ENCODE assay signal across 7 mouse cellular contexts in the genomic region with DNA sequence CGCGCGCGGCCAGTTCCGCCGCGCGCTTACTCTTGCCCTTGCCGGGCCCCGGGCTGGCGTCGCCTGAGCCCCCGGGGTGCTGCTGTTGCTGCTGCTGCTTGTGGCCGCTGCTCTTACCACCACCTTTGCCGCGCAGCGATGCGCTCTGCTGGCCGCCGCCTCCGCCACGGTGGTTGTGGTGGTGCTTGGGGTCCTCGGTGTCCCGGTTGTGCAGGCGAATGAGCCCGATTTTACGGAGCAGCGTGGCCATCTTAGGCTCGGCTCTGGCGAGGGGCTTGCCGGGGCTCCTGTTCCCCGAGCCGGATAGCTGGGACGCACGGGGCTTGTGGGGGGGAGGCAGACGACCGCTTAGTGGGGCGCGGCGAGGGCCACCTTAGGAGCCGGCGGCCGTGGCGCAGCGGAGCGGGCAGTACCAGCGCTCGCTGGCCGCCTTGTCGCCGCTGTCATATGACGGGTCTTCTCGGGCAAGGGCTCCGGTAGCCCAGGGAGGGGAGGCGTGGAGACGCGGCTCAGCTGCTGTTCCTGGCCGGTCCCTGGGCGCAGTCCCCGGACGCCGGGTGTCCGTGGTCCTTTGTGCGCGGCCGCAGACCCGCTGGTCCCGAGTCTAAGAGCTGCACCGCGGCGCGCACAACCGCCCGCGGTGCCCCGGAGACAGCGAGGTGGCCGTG. TPM values are rescaled to one million over a fixed set of nuclear protein-coding genes. Genes with fewer than 3 reads are reported as not detected.
DNase-seq lines count a peak whose midpoint lies in the region; ATAC-seq and TF ChIP-seq lines count a peak whose summit lies in the region.

No protein-coding gene starts in this region.

- H3K4me3 ChIP-seq in testis, adult 2 months (ENCODE audit: control insufficient read depth, low read depth, low read length), result peak overlapping the region; percentile 49
- H3K4me3 ChIP-seq in kidney, embryonic 16.5 days (ENCODE audit: low read length), result peak overlapping the region; percentile 67
- H3K4me3 ChIP-seq in lung, postnatal 0 days (ENCODE audit: low read depth, low read length), result peak overlapping the region; percentile 55

- H3K27me3 ChIP-seq in testis, adult 2 months (ENCODE audit: control insufficient read depth, insufficient read depth, low read length), result no peaks in the 10 kb centered on the region
- peaks cover 45% of the 10 kb centered on the region for H3K27me3 ChIP-seq in kidney, embryonic 16.5 days (ENCODE audit: insufficient read depth, low read length)
- H3K27me3 ChIP-seq in lung, postnatal 0 days (replicated peaks; ENCODE audit: insufficient read depth, low read length), result peaks cover 29% of the 10 kb centered on the region

- TF ChIP-seq EP300 in lung, postnatal 0 days (IDR thresholded peaks at IDR 0.05), result no peak

- H3K36me3 ChIP-seq in testis, adult 2 months (ENCODE audit: control insufficient read depth, insufficient read depth, low read length), result no peaks in the 10 kb centered on the region
- H3K36me3 ChIP-seq in kidney, embryonic 16.5 days (ENCODE audit: insufficient read depth, low read length), result no peaks in the 10 kb centered on the region
- no peaks in the 10 kb centered on the region for H3K36me3 ChIP-seq in lung, postnatal 0 days (ENCODE audit: insufficient read depth, low read length)

- H3K27ac ChIP-seq in testis, adult 2 months (ENCODE audit: control insufficient read depth, insufficient read depth, low read depth, low read length), result no peak overlapping the region
- H3K27ac ChIP-seq in kidney, embryonic 16.5 days (ENCODE audit: low read length), result no peak overlapping the region
- no peak overlapping the region for H3K27ac ChIP-seq in lung, postnatal 0 days (ENCODE audit: low read length)

- WGBS in kidney, embryonic 16.5 days, result under 1% methylated on average over 64 of the region's 78 CpGs
- WGBS in lung, postnatal 0 days, result under 1% methylated on average over 39 of the region's 78 CpGs

- no peaks in the 10 kb centered on the region for H3K9me3 ChIP-seq in kidney, embryonic 16.5 days (ENCODE audit: low read length)
- no peaks in the 10 kb centered on the region for H3K9me3 ChIP-seq in lung, postnatal 0 days (ENCODE audit: low read length)

- H3K9ac ChIP-seq in kidney, embryonic 16.5 days (replicated peaks; ENCODE audit: low read length), result peak overlapping the region; percentile 65
- no peak overlapping the region for H3K9ac ChIP-seq in lung, postnatal 0 days (replicated peaks; ENCODE audit: low read depth)

- no peak for TF ChIP-seq CTCF in testis, adult 2 months (IDR thresholded peaks at IDR 0.05; ENCODE audit: control insufficient read depth, insufficient read depth, insufficient replicate concordance, low read depth, low read length)
- no peak for TF ChIP-seq CTCF in lung, postnatal 0 days (IDR thresholded peaks at IDR 0.05)

- peak overlapping the region; percentile 99 for H3K4me2 ChIP-seq in kidney, embryonic 16.5 days (replicated peaks; ENCODE audit: low read depth, low read length)
- H3K4me2 ChIP-seq in lung, postnatal 0 days (replicated peaks; ENCODE audit: low read depth, low read length), result peak overlapping the region; percentile 99

- no peak for DNase-seq in testis, postnatal 14 days (ENCODE audit: low spot score)
- peak; percentile 72 for DNase-seq in cerebellum, adult 8-10 months
- DNase-seq in forelimb bud, embryonic 11.5 days (ENCODE audit: low read depth, low spot score), result peak; percentile 29
- DNase-seq in lung, postnatal 0 days (ENCODE audit: low spot score), result no peak
- peak; percentile 55 for DNase-seq in right cerebral cortex, postnatal 4 days

- TF ChIP-seq POLR2A in testis, adult 2 months (IDR thresholded peaks at IDR 0.05; ENCODE audit: control insufficient read depth, low read depth, low read length), result no peak

- ATAC-seq in kidney, embryonic 16.5 days (ENCODE audit: low FRiP score, low TSS enrichment), result peak; percentile 66
- peak; percentile 34; the same call in 1 of the 2 replicates for ATAC-seq in lung, postnatal 0 days

- peaks cover 10% of the 10 kb centered on the region for H3K4me1 ChIP-seq in testis, adult 2 months (ENCODE audit: control insufficient read depth, insufficient read depth, low read length)
- H3K4me1 ChIP-seq in kidney, embryonic 16.5 days (ENCODE audit: insufficient read depth, low read length), result peaks cover 13% of the 10 kb centered on the region
- H3K4me1 ChIP-seq in lung, postnatal 0 days (ENCODE audit: insufficient read depth, low read depth, low read length), result no peaks in the 10 kb centered on the region

RNA-seq across cellular contexts. Expression of a gene that starts 0.5 kb away (rescaled TPM):
- polyA plus RNA-seq in testis, adult 2 months (2012; rRNA removed), result 0.08 TPM in 1 of 2 replicates, not detected in the other
- 0.61 and 0.75 TPM in 2 replicates for polyA plus RNA-seq in kidney, embryonic 16.5 days (2015; fragmentation: Nextera tagmentation; extraction: Ambion mirVana)
- polyA plus RNA-seq in lung, postnatal 0 days (2015; fragmentation: Nextera tagmentation; extraction: Ambion mirVana), result 0.12 and 0.14 TPM in 2 replicates

Comparison
In these comparisons a context has a peak if more than half of its experiments do, and no peak if none do; other contexts are left out.
1. DNase-seq: peak in cerebellum, adult 8-10 months (single experiment), forelimb bud, embryonic 11.5 days (single experiment) and right cerebral cortex, postnatal 4 days (single experiment); none in testis, postnatal 14 days (single experiment) and lung, postnatal 0 days (single experiment).
2. Peak in every context shown above with its lines, with median percentiles within 50 percentile points of each other: H3K4me3 ChIP-seq.